Mouse (Mus musculus) lung, embryonic 14.5 days (tissue): Measurements from ENCODE around the gene Sf3a2. TPM values are rescaled to one million over a fixed set of nuclear protein-coding genes. Genes with fewer than 3 reads are reported as not detected.
A peak's percentile ranks its signal among the peaks of the same experiment; 100 is the strongest.

Source experiments
- ATAC-seq: fragments of 200-750 bp; cut with Nextera tagmentation; 2 replicates; pipeline ENCODE4 v1.8.0; 2017; ENCODE audit warnings: mild to moderate bottlenecking, moderate TSS enrichment, moderate library complexity; ENCODE audit not compliant: insufficient read depth
- DNase-seq: peaks from one replicate; pipeline ENCODE4 v3.0.0-alpha.2; 2015
- H3K27ac ChIP-seq: fragments of 300-500 bp; sonication (generic); 2 replicates; pipeline ENCODE4 v1.5.1; 2014; ENCODE audit warnings: low read depth, mild to moderate bottlenecking, moderate library complexity
- H3K27me3 ChIP-seq: fragments of 300-500 bp; sonication (generic); 2 replicates; pipeline ENCODE4 v1.6.1; 2014; ENCODE audit warnings: low read length, control low read depth; ENCODE audit not compliant: insufficient read depth
- H3K36me3 ChIP-seq: fragments of 300-500 bp; sonication (generic); 2 replicates; pipeline ENCODE4 v1.6.1; 2014; ENCODE audit warnings: control low read depth; ENCODE audit not compliant: insufficient read depth
- H3K4me1 ChIP-seq: fragments of 300-500 bp; sonication (generic); 2 replicates; pipeline ENCODE4 v1.6.1; 2014; ENCODE audit warnings: antibody characterized with exemption, control low read depth; ENCODE audit not compliant: insufficient read depth
- H3K4me2 ChIP-seq: fragments of 300-500 bp; sonication (generic); 2 replicates; pipeline ENCODE4 v1.6.1; 2014; ENCODE audit warnings: mild to moderate bottlenecking
- H3K4me3 ChIP-seq: fragments of 300-500 bp; sonication (generic); 2 replicates; pipeline ENCODE4 v1.5.1; 2014; ENCODE audit warnings: low read depth, low read length
- H3K9ac ChIP-seq: fragments of 300-500 bp; sonication (generic); 2 replicates; pipeline ENCODE4 v1.6.1; 2014
- H3K9me3 ChIP-seq: fragments of 300-500 bp; sonication (generic); 2 replicates; pipeline ENCODE4 v1.6.1; 2016; ENCODE audit warnings: low read depth, low read length, control low read depth
- CTCF ChIP-seq: IDR thresholded peaks from 2 replicates; pipeline ENCODE4 v1.5.1; 2016; ENCODE audit warnings: antibody characterized with exemption, low read depth
- WGBS: fragments of 180-500 bp; shearing (Covaris S2); extraction: QIAGEN DNeasy Blood & Tissue Kit; methylation state at CpG from one replicate; pipeline ENCODE4 v1.1.7; 2014; 5-methylcytosine and 5-hydroxymethylcytosine counted together
- polyA plus RNA-seq: library from polyadenylated mRNA; unstranded; fragments of >200 nt; fragmentation: Nextera tagmentation; extraction: Ambion mirVana; gene quantifications from 2 replicates; pipeline ENCODE4 v1.2.1, GENCODE M21; 2014

Sf3a2 gene
- polyA plus RNA-seq, 1 experiment from 2014 or later: 98.4 TPM

GRCm38 (mm10) chr10:80805322-80805721, 7.3 kb downstream of the Sf3a2 start:
- WGBS: 81% methylated on average over 5 of the region's 5 CpGs
- Histone ChIP-seq H3K9ac (no peak overlapping the region), H3K27me3 (peaks cover 10% of the 10 kb centered on the region), H3K27ac (no peak overlapping the region), H3K36me3 (peaks cover 49% of the 10 kb centered on the region), H3K4me2 (no peak overlapping the region), H3K4me1 (peaks cover 19% of the 10 kb centered on the region), H3K9me3 (no peaks in the 10 kb centered on the region), H3K4me3 (no peak overlapping the region)
- ATAC-seq (no peak), DNase-seq (no peak)
- TF ChIP-seq CTCF: no peak

DNA sequence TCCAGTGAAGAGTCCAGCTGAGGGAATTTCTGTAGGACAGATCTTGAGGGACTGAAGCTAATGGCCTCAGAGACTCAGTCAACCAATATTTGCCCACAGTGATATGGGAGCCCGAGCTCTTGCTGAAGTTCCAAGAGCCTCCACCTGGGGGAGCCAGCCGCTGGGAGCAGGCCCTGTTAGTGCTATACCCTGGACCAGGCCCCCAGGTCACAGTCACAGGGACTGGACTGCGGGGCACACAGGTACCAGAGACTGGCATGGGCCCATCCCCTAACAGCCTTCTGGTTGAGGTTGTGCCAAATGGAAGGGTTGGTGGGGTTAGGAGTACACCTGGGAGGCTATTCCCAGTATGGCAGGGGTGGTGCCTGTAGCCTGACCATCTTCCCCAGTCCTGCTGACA, 7.9 kb downstream of the Sf3a2 start:
- no peaks in the 10 kb centered on the region for H3K9me3 ChIP-seq
- ATAC-seq (peak; percentile 53; the same call in 1 of the 2 replicates), DNase-seq (peak; percentile 88)
- no peak overlapping the region for H3K9ac ChIP-seq
- peak; percentile 75 for TF ChIP-seq CTCF
- H3K36me3 ChIP-seq: peaks cover 45% of the 10 kb centered on the region
- no peak overlapping the region for H3K4me3 ChIP-seq
- no peak overlapping the region for H3K27ac ChIP-seq
- peaks cover 19% of the 10 kb centered on the region for H3K4me1 ChIP-seq
- H3K27me3 ChIP-seq: peaks cover 12% of the 10 kb centered on the region
- 16% methylated on average over 3 of the region's 3 CpGs for WGBS
- H3K4me2 ChIP-seq: no peak overlapping the region

- H3K9me3 ChIP-seq: no peaks in the 10 kb centered on the region
- H3K9ac ChIP-seq: peak overlapping the region; percentile 60
- peaks cover 19% of the 10 kb centered on the region for H3K4me1 ChIP-seq
- no peak for DNase-seq
- no peak for TF ChIP-seq CTCF
- H3K27ac ChIP-seq: peak overlapping the region; percentile 87
- H3K4me3 ChIP-seq: peak overlapping the region; percentile 47
- ATAC-seq: 0 out of 2 replicates have a peak, but pooled peaks have one; percentile 3
- H3K27me3 ChIP-seq: peaks cover 12% of the 10 kb centered on the region
- H3K36me3 ChIP-seq: peaks cover 40% of the 10 kb centered on the region
- WGBS: 35% methylated on average over 34 of the region's 34 CpGs
- peak overlapping the region; percentile 91 for H3K4me2 ChIP-seq
Observed at GRCm38 (mm10) chr10:80806341-80807056, 8.5 kb downstream of the Sf3a2 start.

DNA sequence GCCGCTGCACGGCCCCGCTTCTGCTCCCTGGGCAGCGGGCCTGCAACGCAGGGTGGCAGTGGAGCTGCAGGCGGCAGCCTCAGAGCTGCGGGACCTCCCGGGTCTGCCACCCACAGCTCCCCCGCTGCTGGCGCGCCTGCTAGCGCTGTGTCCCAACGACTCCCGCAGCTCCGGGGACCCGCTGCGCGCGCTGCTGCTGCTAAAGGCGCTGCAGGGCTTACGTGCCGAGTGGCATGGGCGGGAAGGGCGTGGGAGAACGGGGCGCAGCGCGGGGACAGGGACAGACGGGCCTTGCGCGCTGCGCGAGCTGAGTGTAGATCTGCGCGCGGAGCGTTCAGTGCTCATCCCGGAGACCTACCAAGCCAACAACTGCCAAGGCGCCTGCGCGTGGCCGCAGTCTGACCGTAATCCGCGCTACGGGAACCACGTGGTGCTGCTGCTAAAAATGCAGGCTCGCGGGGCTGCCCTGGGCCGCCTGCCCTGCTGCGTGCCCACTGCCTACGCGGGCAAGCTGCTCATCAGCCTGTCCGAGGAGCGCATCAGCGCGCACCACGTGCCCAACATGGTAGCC, 9.1 kb downstream of the Sf3a2 start:
- no peaks in the 10 kb centered on the region for H3K9me3 ChIP-seq
- ATAC-seq (peak; percentile 64), DNase-seq (peak; percentile 89)
- peak overlapping the region; percentile 47 for H3K4me3 ChIP-seq
- peaks cover 33% of the 10 kb centered on the region for H3K36me3 ChIP-seq
- peaks cover 19% of the 10 kb centered on the region for H3K4me1 ChIP-seq
- H3K4me2 ChIP-seq: peak overlapping the region; percentile 91
- H3K9ac ChIP-seq: peak overlapping the region; percentile 60
- peak overlapping the region; percentile 87 for H3K27ac ChIP-seq
- H3K27me3 ChIP-seq: peaks cover 12% of the 10 kb centered on the region
- WGBS: under 1% methylated on average over 58 of the region's 58 CpGs
- TF ChIP-seq CTCF: no peak

GRCm38 (mm10) chr10:80808099-80808984, 10.3 kb downstream of the Sf3a2 start:
- WGBS: 12% methylated on average over 40 of the region's 40 CpGs
- no peak for ATAC-seq
- Histone ChIP-seq H3K9ac (peak overlapping the region; percentile 40), H3K4me3 (peak overlapping the region; percentile 47), H3K36me3 (peaks cover 21% of the 10 kb centered on the region), H3K9me3 (no peaks in the 10 kb centered on the region), H3K27ac (peak overlapping the region; percentile 87; the same call in 1 of the 2 replicates), H3K4me2 (peak overlapping the region; percentile 91), H3K27me3 (peaks cover 12% of the 10 kb centered on the region), H3K4me1 (peaks cover 19% of the 10 kb centered on the region)
- no peak for DNase-seq
- no peak for TF ChIP-seq CTCF

DNA sequence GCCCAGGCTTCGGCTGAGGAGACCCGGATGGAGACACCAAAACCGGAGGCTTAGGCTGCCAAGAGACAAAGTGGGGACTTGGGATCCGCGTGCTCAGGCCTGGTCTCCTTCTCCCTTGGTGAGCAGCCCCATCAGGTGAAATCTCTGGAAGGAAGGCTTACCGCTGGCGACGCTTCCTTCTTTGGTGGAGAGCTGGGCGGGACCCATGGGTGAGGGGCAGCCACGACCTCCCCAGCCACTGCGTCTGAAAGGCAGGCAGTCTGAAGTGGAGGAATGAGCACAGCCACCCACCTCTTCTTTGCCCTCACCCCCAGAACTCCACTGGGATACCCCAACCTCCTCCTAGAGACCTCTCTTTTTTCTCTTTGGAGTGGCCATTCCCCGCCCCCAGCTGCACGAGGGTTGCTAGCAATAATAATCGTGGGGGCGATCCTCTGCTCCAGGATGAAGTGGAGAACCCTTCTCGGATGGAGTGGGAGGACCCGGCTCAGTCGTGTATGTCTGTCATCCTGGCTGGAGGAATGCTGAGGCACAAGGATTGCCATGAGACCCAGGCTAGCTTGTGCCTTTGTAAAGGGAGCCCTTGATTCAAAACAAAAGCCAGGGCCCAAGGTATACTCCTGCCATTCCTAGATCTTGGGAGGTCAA, 11.1 kb downstream of the Sf3a2 start:
- Histone ChIP-seq H3K4me2 (peak overlapping the region; percentile 91), H3K9ac (peak overlapping the region; percentile 40), H3K9me3 (no peaks in the 10 kb centered on the region), H3K36me3 (peaks cover 14% of the 10 kb centered on the region), H3K27me3 (peaks cover 12% of the 10 kb centered on the region), H3K4me3 (peak overlapping the region; percentile 47), H3K4me1 (peaks cover 19% of the 10 kb centered on the region), H3K27ac (0 out of 2 replicates have a peak overlapping the region, but pooled peaks have one; percentile 13)
- DNase-seq: no peak
- 9% methylated on average over 18 of the region's 18 CpGs for WGBS
- no peak for ATAC-seq
- TF ChIP-seq CTCF: no peak
